Mouse (Mus musculus) olfactory bulb, adult 2 months (tissue): ENCODE measurements at regions not wholly inside any gene's neighbourhood (a gene's known extent, or its start where the extent isn't known, plus 50 kb on each side); places are given as distances from the start of the nearest gene placed in this dataset.

ENCODE experiments used
- CTCF ChIP-seq: fragments of 200-500 bp; IDR thresholded peaks from 2 replicates; pipeline ENCODE4 v1.5.1; 2012; ENCODE audit warnings: low read depth, mild to moderate bottlenecking, low read length, moderate library complexity; ENCODE audit not compliant: insufficient read depth
- POLR2A ChIP-seq: fragments of 200-500 bp; IDR thresholded peaks from 2 replicates; pipeline ENCODE4 v1.6.1; 2012; ENCODE audit warnings: mild to moderate bottlenecking, low read depth, low read length, moderate library complexity; ENCODE audit not compliant: insufficient read depth

DNA sequence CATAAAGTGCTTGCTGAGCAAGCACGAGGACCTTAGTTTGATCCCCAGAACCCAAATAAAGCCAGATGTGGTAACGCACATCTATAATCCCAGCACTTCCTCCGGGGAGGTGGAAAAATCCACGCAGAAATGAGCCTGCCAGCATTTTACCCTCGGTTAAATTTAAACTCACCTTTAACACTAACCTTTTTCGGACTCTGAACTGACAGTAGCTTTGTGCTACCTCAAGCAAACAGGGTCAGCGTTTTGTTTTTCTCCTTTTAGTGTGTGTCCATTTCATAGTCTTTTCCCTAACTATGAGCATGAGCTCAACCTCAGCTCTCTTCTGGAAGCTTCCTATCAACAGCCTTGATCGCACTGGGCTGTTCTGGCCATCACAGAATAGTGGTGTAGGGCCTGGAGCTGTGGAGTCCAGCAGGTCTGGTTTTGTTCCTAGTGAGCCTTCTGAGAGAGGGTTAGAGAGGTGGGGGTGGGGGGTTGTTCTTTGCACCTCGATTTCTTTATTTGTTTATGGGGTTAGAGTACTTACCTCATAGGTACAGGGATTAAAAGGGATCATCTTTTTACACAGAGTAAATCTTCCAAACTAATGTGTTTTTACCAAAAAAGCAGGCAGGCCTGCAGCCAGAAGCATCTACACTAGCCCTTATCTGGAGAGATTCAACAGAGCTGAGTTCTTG, 63.1 kb upstream of the Dhx40 start:
- TF ChIP-seq CTCF (no peak), POLR2A (no peak)
